11 mouse cellular contexts compared by ENCODE assay signal in the genomic region with DNA sequence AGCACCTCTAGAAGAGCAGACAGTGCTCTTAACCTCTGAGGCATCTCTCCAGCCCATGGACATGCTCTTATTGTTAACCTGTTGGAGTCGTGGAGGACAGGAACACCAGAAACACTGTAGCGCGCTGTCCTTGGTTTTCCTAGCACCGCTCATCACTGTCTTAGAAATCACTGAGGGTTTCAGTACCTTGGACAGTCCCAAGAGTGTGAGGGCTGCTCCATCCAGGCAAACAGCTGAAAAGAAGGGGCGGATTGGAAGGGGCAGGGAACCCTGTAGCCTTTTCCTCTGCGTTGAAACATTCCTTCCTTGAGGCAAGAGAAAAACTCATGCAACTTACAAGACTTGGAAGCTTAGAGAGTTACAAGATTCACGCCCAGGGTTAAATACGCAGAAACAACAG.
A peak's percentile ranks its signal among the peaks of the same experiment; 100 is the strongest.
DNase-seq lines count a peak whose midpoint lies in the region; ATAC-seq and TF ChIP-seq lines count a peak whose summit lies in the region.
"Had no signal": no experiment of that assay in that cellular context is flagged by ENCODE, and none has a peak within 500 bp of the region (broad histone marks: within the 10 kb centered on the region; RNA-seq: fewer than 3 reads in every experiment).

No protein-coding gene starts in this region.

- in situ Hi-C loops in Patski (cut with MboI; ENCODE audit: low pct_unique_long_range_greater_than_20kb), result no loop called here

- peak; percentile 49 for DNase-seq in hindbrain, embryonic 11.5 days (ENCODE audit: low spot score)
- DNase-seq in hindbrain, embryonic 14.5 days (ENCODE audit: low spot score), result no peak
- DNase-seq in 3T3-L1 (ENCODE audit: low read depth, low spot score), result peak; percentile 50
- DNase-seq in Patski (ENCODE audit: low read depth, low spot score), result peak; percentile 7
- DNase-seq in kidney, postnatal 4 days, result peak; percentile 57 to 64
- DNase-seq in thymus, adult 2 months, result no peak
- no peak for DNase-seq in cerebellum, adult 11-12 months
- DNase-seq in layer of hippocampus, adult 11-12 months (ENCODE audit: low spot score), result no peak
- DNase-seq: heart, adult 2 months had no signal

- 0 out of 2 replicates have a peak, but pooled peaks cover 2% of the 10 kb centered on the region for H3K4me1 ChIP-seq in hindbrain, embryonic 11.5 days (replicated peaks; ENCODE audit: control insufficient read depth, insufficient read depth, low read length)
- peaks cover 6% of the 10 kb centered on the region for H3K4me1 ChIP-seq in hindbrain, embryonic 14.5 days (replicated peaks; ENCODE audit: control insufficient read depth, insufficient read depth, low read length)
- no peaks in the 10 kb centered on the region for H3K4me1 ChIP-seq in thymus, adult 2 months (replicated peaks; ENCODE audit: control insufficient read depth, insufficient read depth, low read length)

- no peak overlapping the region for H3K4me3 ChIP-seq in hindbrain, embryonic 11.5 days (ENCODE audit: low read depth, low read length)
- H3K4me3 ChIP-seq in hindbrain, embryonic 14.5 days (replicated peaks; ENCODE audit: low read length), result no peak overlapping the region
- no peak overlapping the region for H3K4me3 ChIP-seq in thymus, adult 2 months (ENCODE audit: control insufficient read depth, insufficient read depth, low read length)
- H3K4me3 ChIP-seq: heart, adult 2 months; midbrain, embryonic 13.5 days had no signal

- CTCF ChIA-PET in Patski (lab: Charles Lee), result no interaction called here

- H3K27me3 ChIP-seq in hindbrain, embryonic 11.5 days (ENCODE audit: control insufficient read depth, insufficient read depth, low read length), result no peaks in the 10 kb centered on the region
- no peaks in the 10 kb centered on the region for H3K27me3 ChIP-seq in hindbrain, embryonic 14.5 days (ENCODE audit: control insufficient read depth, insufficient read depth, low read length)
- peaks cover under 1% of the 10 kb centered on the region for H3K27me3 ChIP-seq in Patski
- H3K27me3 ChIP-seq in thymus, adult 2 months (ENCODE audit: control insufficient read depth, insufficient read depth, low read length), result no peaks in the 10 kb centered on the region

- POLR2A ChIA-PET in Patski (lab: Charles Lee), result no interaction called here

- no peak for TF ChIP-seq POLR2A in thymus, adult 2 months (IDR thresholded peaks at IDR 0.05; ENCODE audit: control insufficient read depth, extremely low read depth, insufficient read depth, low read length, poor library complexity)

- no peak overlapping the region for H3K4me2 ChIP-seq in hindbrain, embryonic 11.5 days (replicated peaks; ENCODE audit: low read depth, low read length)
- no peak overlapping the region for H3K4me2 ChIP-seq in hindbrain, embryonic 14.5 days (replicated peaks)
- H3K4me2 ChIP-seq: midbrain, embryonic 13.5 days had no signal

- H3K36me3 ChIP-seq in hindbrain, embryonic 11.5 days (ENCODE audit: control insufficient read depth, insufficient read depth, low read length), result no peaks in the 10 kb centered on the region
- H3K36me3 ChIP-seq in hindbrain, embryonic 14.5 days (replicated peaks; ENCODE audit: control insufficient read depth, insufficient read depth), result no peaks in the 10 kb centered on the region
- H3K36me3 ChIP-seq in thymus, adult 2 months (ENCODE audit: control insufficient read depth, insufficient read depth, low read length), result no peaks in the 10 kb centered on the region
- H3K36me3 ChIP-seq: G1E; midbrain, embryonic 13.5 days had no signal

- 14% methylated on average over 8 of the region's 8 CpGs for WGBS in hindbrain, embryonic 11.5 days
- WGBS in hindbrain, embryonic 14.5 days, result 22% methylated on average over 8 of the region's 8 CpGs
- 23% methylated on average over 8 of the region's 8 CpGs for WGBS in thymus, adult 2 months

- H3K9ac ChIP-seq in hindbrain, embryonic 11.5 days (ENCODE audit: low read depth, low read length), result no peak overlapping the region
- no peak overlapping the region for H3K9ac ChIP-seq in hindbrain, embryonic 14.5 days
- H3K9ac ChIP-seq: midbrain, embryonic 13.5 days had no signal

- H3K27ac ChIP-seq in hindbrain, embryonic 11.5 days (ENCODE audit: low read depth, low read length), result no peak overlapping the region
- H3K27ac ChIP-seq in hindbrain, embryonic 14.5 days, result no peak overlapping the region
- H3K27ac ChIP-seq in thymus, adult 2 months (ENCODE audit: control insufficient read depth, insufficient read depth, low read length), result no peak overlapping the region
- H3K27ac ChIP-seq: heart, adult 2 months; midbrain, embryonic 13.5 days had no signal

- no peak for ATAC-seq in hindbrain, embryonic 11.5 days (ENCODE audit: low FRiP score)
- no peak for ATAC-seq in hindbrain, embryonic 14.5 days (ENCODE audit: low FRiP score)
- ATAC-seq in Patski, result no peak
- ATAC-seq: midbrain, embryonic 13.5 days had no signal

- H3K9me3 ChIP-seq in hindbrain, embryonic 11.5 days (ENCODE audit: control insufficient read depth, low read length), result no peaks in the 10 kb centered on the region
- no peaks in the 10 kb centered on the region for H3K9me3 ChIP-seq in hindbrain, embryonic 14.5 days (ENCODE audit: control insufficient read depth, low read length)
- H3K9me3 ChIP-seq: midbrain, embryonic 13.5 days had no signal

- TF ChIP-seq CTCF in Patski (IDR thresholded peaks at IDR 0.05), result no peak
- TF ChIP-seq CTCF in thymus, adult 2 months (IDR thresholded peaks at IDR 0.05; ENCODE audit: borderline replicate concordance, control insufficient read depth, extremely low read depth, insufficient read depth, low read length, poor library complexity), result no peak

Comparison
In these comparisons a context has a peak if more than half of its experiments do, and no peak if none do; other contexts are left out.
1. DNase-seq: peak in hindbrain, embryonic 11.5 days (single experiment), 3T3-L1 (single experiment), Patski (single experiment) and kidney, postnatal 4 days (2 of 2); none in hindbrain, embryonic 14.5 days (single experiment), thymus, adult 2 months (single experiment), cerebellum, adult 11-12 months (single experiment) and layer of hippocampus, adult 11-12 months (single experiment).